Mouse (Mus musculus) left cerebral cortex, postnatal 14 days (tissue): ENCODE results near the gene Phactr3. TPM values are rescaled to one million over a fixed set of nuclear protein-coding genes. Genes with fewer than 3 reads are reported as not detected.

Experiments
- DNase-seq, 2 experiments: peaks; one replicate each; pipeline ENCODE4 v3.0.0; 2021 to 2022; ENCODE audit warnings: low spot score in 2 of 2, mixed read lengths in 1 of 2
- intact Hi-C: fragments of 180-260 bp; cut with DNase I; formaldehyde crosslinking; loops from one replicate; pipeline ENCODE4 v1.15.1; 2025
- total RNA-seq, 2 experiments: library from RNA; stranded (reverse); gene quantifications; 2 replicates each; pipeline ENCODE4 v1.2.3; 2021

Gene Phactr3
- total RNA-seq, 2 experiments from 2014 or later = 144 to 146 TPM

GRCm38 (mm10) chr2:178169983-178170382 lies 51.2 kb downstream of the Phactr3 start:
- intact Hi-C loops = no loop called here
- no peak for DNase-seq

- no peak for DNase-seq
- intact Hi-C loops = no loop called here
Measured at GRCm38 (mm10) chr2:178173951-178174350, 55.2 kb downstream of the Phactr3 start.

- peak; percentile 48 to 54 for DNase-seq
- intact Hi-C loops = no loop called here
Measured at GRCm38 (mm10) chr2:178175286-178175931, 56.6 kb downstream of the Phactr3 start.

GRCm38 (mm10) chr2:178184251-178184650 lies 65.5 kb downstream of the Phactr3 start:
- intact Hi-C loops = no loop called here
- no peak for DNase-seq

- no peak for DNase-seq
- intact Hi-C loops = loop anchor here (5.0 kb wide), 1 partner anchor 43 kb away; no protein-coding TSS in a partner anchor
Measured at GRCm38 (mm10) chr2:178184862-178185261, 66.1 kb downstream of the Phactr3 start.

- intact Hi-C loops = loop anchor here (5.0 kb wide), 1 partner anchor 47 kb away; no protein-coding TSS in a partner anchor
- no peak for DNase-seq
Measured at GRCm38 (mm10) chr2:178188988-178189387, 70.2 kb downstream of the Phactr3 start.

GRCm38 (mm10) chr2:178192881-178193280 lies 74.1 kb downstream of the Phactr3 start:
- intact Hi-C loops = no loop called here

GRCm38 (mm10) chr2:178193445-178193844 lies 74.7 kb downstream of the Phactr3 start:
- DNase-seq = no peak
- intact Hi-C loops = no loop called here

More at GRCm38 (mm10) chr2:178192881-178193280, 74.1 kb downstream of the Phactr3 start:
- DNase-seq = peak in 1 of 2 experiments; percentile 56

GRCm38 (mm10) chr2:178194908-178195307 lies 76.1 kb downstream of the Phactr3 start:
- no peak for DNase-seq
- intact Hi-C loops = no loop called here

GRCm38 (mm10) chr2:178196038-178196437 lies 77.3 kb downstream of the Phactr3 start:
- intact Hi-C loops = no loop called here
- no peak for DNase-seq

GRCm38 (mm10) chr2:178197542-178197941 lies 78.8 kb downstream of the Phactr3 start:
- DNase-seq = no peak
- intact Hi-C loops = no loop called here

GRCm38 (mm10) chr2:178204455-178204854 lies 85.7 kb downstream of the Phactr3 start:
- DNase-seq = peak; percentile 71 to 89

GRCm38 (mm10) chr2:178208186-178208600 lies 89.4 kb downstream of the Phactr3 start:
- intact Hi-C loops = loop anchor here (5.0 kb wide), 1 partner anchor 54 kb away; no protein-coding TSS in a partner anchor
- DNase-seq = peak; percentile 44 to 76

More at GRCm38 (mm10) chr2:178204455-178204854, 85.7 kb downstream of the Phactr3 start:
- intact Hi-C loops = no loop called here

- DNase-seq = peak in 1 of 2 experiments; percentile 38
- intact Hi-C loops = loop anchor here (5.0 kb wide), 1 partner anchor 72 kb away; no protein-coding TSS in a partner anchor
Measured at GRCm38 (mm10) chr2:178213826-178214225, 95.1 kb downstream of the Phactr3 start.

- DNase-seq = no peak
- intact Hi-C loops = loop anchor here (5.0 kb wide), 1 partner anchor 72 kb away; no protein-coding TSS in a partner anchor
Measured at GRCm38 (mm10) chr2:178214531-178214930, 95.8 kb downstream of the Phactr3 start.

- intact Hi-C loops = no loop called here
- no peak for DNase-seq
Measured at GRCm38 (mm10) chr2:178218461-178218860, 99.7 kb downstream of the Phactr3 start.

GRCm38 (mm10) chr2:178219454-178220147 lies 100.8 kb downstream of the Phactr3 start:
- intact Hi-C loops = loop anchor here (5.0 kb wide), 1 partner anchor 43 kb away; no protein-coding TSS in a partner anchor
- peak in 1 of 2 experiments; percentile 29 for DNase-seq

GRCm38 (mm10) chr2:178220148-178220717 lies 101.5 kb downstream of the Phactr3 start:
- intact Hi-C loops = loop anchor here (5.0 kb wide), 1 partner anchor 42 kb away; no protein-coding TSS in a partner anchor
- DNase-seq = peak; percentile 37 to 52

- intact Hi-C loops = loop anchor here (5.0 kb wide), 1 partner anchor 41 kb away; no protein-coding TSS in a partner anchor
- no peak for DNase-seq
Measured at GRCm38 (mm10) chr2:178221003-178221402, 102.2 kb downstream of the Phactr3 start.

- intact Hi-C loops = no loop called here
- no peak for DNase-seq
Measured at GRCm38 (mm10) chr2:178229231-178229630, 110.5 kb downstream of the Phactr3 start.
